Mouse (Mus musculus) left cerebral cortex, adult 9 months (tissue): ENCODE results near the gene D6Ertd527e.
A peak's percentile ranks its signal among the peaks of the same experiment; 100 is the strongest.
"Not testable (repeated sequence)": the region's sequence is repeated elsewhere in the genome, so short reads cannot be mapped to it uniquely, and the experiment has no call there.

Source experiments
- DNase-seq, 2 experiments: peaks; one replicate each; pipeline ENCODE4 v3.0.0; 2022; ENCODE audit warnings: low spot score in 2 of 2

D6Ertd527e gene

DNA sequence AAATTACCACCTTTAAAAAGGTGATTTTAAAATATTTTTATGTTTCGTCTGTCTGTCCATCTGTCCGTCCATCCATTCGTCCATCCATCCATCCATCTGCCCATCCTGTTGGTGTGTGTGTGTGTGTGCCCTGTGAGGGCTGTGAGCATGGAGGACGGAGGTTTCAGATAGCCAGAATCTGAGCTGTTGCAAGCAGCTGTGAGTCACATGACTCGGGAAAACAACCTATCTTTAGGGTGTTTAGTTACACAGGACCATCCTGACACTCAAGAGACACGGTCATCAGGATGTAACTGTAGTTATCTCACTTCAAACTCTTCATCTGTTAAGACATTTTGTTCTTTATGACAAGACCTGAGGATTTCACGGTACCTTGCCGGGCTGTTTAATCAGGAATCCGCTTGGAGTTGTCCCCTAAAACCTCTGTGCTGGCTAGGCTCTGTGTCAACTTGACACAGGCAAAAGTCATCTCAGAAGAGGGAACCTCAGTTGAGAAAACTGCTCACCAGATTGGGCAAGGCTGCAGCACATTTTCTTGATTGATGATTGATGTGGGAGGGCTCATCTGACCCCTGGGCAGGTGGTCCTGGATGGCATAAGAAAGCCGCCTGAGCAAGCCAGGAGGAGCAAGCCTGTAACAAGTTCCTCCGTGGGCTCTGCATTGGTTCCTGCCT lies at the start of gene D6Ertd527e:
TSS of gene D6Ertd527e (plus strand) at position 624 of the 674 bp plus-strand sequence.
- no peak for DNase-seq

DNA sequence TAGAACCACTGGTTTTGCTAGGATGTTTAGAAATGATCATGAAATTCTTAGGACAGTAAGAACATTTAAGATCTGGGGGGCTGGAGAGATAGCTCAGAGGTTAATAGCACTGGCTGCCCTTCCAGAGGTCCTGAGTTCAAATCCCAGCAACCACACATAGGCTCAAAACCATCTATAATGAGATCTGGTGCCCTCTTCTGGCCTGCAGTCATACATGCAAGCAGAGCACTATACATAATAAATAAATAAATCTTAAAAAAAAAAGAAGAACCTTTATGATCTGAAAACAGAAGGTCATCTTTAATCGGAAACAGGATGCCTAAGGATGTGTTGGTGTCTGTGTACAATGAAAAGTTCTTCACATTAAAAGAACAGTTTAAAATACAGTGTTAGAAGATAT lies 44.8 kb upstream of the D6Ertd527e start:
- no peak for DNase-seq

DNA sequence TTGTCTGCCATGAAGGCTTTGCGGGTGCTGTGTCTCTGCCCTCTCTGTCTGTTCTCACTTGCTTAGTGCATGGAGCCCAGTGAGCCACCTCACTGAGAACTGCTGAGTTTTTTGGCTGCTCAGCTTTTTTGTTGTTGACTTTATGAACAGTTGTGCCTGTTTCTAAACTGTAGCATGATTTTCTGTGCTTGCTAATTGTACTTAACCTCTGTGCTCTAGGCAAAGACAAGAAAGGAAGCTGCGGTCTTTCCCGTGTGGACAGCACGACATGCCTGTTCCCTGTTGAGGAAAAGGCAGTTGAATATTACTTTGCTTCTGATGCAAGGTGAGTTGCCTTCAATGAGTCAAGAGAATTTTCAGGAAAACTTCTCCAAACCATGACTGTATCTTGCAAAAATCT lies 41.0 kb upstream of the D6Ertd527e start:
- DNase-seq, result no peak

DNA sequence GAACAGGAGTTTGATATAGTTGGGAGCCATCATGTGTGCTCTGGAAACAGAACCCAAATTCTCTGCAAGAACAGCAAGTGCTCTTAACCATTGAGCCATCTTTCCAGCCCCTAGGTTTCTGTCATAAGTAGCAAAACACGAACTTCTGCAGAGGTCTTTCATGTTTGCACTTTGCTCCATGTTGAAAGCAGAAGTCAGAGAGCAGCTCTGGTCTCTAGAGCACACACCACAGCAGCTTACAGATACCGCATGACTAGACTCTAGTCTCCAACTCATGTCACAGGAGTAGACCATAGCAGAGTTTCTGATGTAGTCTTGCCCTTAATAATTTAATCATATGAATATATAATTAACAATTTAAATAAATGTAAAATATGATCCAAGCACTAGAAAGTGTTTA lies 36.3 kb upstream of the D6Ertd527e start:
- no peak for DNase-seq

DNA sequence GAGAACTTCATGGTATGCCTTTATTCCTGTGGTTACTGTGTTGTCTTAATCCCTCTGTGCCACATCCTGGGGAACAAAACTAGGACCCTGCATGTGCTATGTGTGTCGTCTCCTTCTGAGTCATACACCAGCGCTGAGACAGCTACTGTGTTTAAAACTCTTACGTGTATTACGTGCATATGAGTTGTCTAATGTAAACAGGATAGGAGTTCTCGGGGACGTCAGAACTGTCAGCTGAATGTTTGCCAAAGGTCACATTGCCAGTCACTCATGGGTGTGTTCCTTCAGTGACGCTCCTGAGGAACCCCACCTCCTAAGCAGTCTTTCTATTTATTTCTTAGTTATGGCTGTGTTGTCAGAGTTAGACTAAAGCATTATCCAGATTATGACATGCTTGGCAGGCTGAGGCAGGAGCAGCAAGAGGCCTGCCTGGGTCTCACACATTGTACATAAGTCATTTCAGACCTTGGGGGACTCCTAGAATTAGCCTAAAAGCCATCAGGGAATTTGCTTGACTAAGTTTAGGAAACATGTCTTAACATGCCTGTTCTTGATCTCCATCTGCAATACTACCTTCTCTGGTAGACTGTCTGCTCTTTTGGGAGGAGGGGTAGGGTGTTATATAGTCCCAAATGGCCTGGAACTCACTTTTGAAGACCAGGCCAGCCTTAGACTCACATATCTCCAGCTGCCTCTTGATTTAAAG lies 35.2 kb upstream of the D6Ertd527e start:
- no peak for DNase-seq

DNA sequence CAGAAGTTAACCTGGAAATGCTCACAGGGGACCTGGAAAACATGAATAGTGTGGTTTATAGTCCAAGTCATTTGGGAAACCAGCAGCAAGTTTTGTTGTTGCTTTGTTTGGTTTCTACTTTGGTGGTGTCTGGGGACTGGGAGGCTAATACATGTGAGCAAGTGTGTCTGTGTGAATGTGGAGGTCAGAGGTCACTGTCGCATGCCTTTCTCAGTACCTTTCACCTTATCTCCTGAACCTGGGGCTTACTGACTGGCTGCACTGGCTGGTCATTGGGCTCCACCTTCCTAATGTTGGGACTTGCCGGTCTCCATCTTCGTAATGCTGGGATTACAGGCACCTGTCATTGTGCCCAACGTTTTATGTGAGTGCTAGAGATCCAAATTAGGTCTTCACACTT lies 33.9 kb upstream of the D6Ertd527e start:
- DNase-seq, result no peak

DNA sequence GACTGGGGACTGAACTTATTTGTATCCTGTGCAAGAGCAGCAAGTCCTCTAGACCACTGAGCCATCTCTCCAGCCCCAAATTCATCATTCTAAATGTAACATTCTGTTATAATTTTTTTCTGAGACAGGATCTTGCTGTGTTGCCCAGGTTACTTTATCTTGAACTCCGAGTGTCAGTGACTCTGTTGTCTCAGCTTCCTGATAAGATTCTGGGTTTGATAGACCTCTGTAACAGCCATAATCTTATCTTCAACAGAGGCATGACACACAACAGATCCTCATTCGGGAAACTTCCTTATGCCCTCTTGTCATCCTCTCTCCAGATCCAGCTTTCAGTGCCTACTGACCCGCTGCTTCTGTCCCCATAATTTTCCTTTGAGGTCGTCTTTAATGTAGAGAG lies 31.8 kb upstream of the D6Ertd527e start:
- DNase-seq, result no peak

DNA sequence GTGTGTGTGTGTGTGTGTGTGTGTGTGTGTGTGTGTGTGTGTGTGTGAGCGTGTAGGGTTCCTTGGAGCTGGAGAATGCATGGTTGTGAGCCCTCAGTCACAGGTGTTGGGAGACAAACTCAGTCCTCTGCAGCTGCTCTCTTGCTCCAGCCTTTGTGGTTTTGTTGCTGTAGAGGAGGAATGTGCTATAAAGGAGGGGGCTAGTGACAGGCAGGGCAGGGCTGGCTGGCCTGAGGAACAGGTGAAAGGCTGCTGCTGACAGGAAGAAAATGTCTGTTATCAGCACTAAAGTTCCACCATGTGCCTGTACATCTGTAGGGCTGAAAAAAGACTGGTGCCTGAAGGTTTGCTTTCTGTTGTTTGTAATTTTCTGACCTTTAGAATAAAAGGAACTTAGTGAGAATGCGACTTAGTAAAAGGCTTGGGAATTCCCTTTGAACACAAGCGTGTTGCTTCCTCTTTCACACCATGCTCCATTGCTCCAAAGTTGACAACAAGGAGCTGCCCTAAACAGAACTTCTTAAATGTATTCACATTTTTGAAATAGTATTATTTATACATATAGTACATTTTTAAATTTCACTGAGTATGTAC lies 29.4 kb upstream of the D6Ertd527e start:
- DNase-seq, result no peak

DNA sequence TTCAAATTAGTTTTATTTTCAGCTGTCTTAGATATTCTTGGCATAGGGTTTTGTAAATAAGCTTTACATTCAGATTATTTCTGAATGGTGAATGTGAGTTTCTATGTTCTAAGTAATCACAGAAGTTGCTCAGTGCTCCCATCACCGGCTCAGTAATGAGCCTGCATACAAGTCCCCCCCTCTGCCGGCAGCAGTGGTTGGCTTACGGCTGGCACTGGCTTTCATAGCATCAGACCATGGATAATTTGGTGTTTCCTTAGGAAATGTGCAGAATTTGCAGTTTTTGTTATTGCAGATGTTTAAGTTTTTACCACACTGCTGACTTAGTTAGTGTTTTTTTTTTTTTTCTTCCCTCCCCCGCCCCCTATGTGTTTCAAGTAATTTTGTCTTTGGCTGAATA lies 25.1 kb upstream of the D6Ertd527e start:
- DNase-seq, result no peak

DNA sequence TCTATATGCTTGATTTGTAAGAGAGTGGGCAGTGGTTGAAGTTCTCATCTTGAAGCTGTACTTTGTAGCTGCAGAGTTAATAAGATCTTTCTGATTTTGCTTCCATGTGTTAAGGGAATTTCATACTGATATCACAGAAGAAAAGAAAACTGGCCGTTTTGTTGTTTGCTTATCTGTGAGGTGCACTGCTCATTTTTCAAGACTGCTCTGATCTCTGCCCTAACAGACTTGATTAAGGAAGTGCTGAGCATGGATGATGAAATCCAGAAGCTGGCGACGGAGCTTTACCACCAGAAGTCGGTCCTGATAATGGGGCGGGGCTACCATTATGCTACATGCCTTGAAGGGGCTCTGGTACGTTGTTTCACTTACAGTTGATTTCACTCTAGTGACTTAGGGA lies 19.5 kb upstream of the D6Ertd527e start:
- no peak for DNase-seq

DNA sequence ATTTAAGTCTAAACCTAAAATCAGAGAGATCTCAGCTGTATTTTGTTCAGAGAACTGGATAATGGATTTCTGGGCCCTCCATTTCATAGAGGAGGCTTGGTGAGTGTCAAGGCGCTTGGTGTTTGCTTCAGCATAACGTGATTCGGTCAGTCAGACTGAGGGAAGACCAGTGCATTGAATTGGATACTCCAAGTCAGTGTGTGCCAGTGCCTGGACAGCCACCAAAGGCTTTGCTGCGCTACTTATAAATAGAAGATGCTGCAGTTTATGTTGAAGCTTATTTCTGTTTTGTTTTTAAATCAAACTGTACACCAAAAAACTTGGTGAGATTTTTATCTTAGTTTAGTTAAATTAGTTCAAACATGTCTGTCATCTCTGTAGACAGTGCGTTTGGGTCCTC lies 16.2 kb upstream of the D6Ertd527e start:
- DNase-seq, result no peak

DNA sequence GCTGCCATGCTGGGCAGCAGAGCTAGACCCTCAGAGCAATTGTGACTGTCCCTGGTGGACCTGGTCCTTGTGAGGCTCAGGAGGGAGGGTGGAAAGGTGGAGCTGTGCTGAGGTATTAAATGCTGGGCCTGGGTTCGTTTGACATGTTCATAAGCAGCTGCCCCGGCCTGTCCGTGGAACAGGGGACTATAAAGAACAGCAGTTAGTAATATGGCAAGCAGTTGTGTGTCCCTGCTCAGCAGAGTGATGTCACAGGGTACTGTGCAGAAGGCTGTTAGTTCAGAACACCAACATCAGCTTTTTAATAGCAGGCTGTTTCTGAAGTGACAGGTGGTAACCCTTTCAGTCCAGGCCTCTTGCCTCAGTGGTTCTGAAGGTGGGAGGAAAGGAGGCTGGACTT lies 13.7 kb upstream of the D6Ertd527e start:
- DNase-seq, result no peak

DNA sequence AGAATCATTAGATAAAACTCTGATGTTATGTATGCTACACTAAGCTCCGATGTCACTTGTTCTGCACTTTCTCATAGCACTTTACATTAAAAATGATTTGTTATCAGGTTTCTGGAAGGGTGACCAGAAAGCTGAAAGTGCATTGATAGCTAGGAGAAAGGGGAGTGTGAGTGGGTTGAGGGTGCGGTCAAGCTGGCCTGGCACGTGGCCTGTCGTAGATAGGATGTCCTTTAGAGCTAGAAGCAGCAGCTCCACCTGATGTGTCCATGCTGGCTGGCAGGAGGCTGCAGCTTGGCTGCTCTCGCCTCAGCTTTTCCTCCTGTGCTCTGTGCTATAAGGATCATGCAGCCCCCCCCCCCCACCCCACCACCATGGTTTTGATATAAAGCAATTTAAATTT lies 12.1 kb upstream of the D6Ertd527e start:
- no peak for DNase-seq

DNA sequence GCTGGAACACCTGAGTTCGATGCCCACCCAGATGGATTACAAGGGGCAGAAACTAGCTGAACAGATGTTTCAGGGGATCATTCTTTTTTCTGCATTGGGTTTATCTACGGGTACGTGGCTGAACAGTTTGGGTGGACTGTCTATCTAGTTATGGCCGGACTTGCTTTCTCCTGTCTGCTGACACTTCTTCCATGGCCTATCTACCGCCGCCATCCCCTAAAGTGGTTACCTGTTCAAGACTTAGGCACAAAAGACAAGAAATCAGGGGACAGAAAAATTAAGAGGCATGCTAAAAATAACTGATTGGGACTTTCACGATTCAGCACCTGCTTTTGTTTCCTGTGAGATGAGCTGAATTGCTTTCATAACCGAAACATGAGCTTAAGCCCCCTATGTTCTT lies 10.9 kb upstream of the D6Ertd527e start:
- DNase-seq, result not testable (repeated sequence)

DNA sequence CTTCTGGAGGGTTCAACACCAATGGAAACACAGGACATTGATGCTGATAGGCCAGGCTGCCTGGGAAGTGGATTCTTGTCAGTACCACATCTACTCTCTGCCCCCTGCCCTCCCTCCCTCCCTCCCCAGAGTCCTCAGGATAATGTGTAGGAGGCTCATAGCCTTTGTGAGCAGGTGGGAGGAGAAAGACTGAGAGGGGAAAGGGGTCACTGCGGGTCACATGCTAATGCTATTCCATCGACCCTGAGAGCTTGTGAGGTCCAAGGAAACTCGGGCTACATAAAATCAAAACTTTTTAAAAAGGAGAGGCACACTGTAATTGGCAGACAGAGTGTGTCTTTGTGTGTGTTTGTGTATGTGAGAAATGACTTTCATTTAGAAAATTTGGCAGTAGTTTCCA lies 5.3 kb upstream of the D6Ertd527e start:
- DNase-seq, result no peak

DNA sequence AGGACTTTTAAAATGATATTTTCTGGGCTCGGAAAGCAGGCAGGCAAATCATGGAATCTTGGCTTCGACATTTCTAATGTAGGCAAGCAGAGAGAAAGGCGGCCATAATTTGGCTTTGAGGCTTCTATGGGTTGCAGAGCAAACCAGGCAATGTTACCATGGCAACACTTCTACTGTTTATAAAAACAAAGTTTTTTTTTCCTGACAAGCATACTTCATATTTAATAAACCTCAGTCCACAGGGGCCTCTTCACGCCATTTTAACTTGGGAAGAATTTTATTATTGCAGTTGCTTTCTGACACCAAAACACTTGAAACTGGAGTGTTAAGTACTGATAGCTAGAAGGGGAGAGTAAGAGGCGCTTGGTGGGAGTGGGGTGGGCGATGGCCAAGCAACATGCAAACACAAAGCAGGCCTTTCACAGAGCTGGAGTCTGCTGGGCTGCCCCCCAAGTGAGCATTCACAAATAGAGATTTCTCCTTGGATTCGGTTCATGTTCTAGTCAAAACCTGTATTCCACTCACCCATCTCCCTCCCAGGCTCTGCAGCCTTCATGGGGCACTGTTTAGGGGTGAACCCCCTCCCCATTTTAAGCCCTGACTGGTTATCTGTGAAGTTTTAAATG lies 4.8 kb upstream of the D6Ertd527e start:
- DNase-seq, result no peak

DNA sequence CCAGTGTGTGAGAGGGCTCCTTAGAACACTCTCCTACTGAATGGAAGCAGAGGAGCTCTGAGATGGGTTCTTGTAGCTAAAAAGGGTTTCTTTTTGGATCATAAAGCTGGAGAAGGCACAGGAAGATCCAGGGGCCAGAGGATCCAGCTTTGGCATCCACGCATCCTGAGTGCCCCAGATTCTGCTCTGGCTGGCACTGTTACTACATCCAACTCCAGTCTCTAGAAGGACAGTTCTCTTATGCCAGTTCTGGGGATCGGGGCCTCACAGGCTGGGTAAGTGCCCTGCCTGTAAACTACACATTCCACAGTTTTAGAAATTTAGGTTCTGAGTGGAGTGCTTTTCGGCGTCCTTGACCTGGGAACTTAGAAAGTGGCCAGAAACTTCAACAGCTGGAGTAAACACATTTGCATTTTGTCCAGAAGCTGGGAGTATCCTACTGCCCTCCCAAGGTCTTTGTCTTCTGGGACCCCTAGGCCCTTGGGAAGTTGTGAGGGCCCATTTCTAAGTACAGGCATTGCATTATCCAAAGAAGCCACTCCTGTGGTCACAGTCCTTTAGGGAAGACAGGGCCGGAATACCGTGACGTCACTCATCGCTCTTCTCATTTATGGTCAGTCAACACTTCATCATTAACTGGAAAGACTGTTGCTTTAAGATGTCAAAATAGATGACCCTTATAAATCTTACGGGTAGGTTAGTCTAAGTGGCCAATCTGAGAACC lies 4.1 kb upstream of the D6Ertd527e start:
- no peak for DNase-seq

DNA sequence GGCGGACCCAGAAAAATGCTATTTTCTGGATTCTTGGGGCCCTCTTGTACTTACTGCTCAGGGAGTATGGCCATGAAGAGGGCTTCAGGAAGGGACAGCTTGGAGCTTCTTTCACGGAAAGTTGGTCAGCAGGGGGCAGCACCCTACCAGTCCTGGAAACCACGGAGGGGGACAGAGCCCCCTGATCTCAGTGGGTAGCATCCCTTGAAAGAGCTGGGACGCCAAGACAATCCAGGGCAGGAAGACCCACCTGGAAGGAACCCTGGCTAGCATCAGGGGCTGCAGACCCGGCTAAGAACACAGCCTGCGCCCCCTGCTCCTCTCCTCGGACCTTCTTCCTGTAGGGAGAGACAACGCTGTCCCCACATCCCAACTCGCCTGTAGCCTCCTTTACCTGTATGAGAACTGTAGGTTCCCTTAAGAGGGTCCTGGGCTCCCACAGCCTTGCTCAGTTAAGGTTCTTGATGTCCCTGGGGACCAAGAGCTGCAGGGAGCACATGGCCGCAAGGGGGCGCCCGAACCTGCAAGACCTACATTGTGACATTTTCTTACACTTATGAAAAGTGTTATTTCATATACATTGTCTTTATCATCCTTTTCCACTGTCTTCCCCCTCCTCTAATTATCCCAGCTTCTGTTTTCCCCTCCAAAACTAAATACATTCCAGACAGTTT lies 3.1 kb upstream of the D6Ertd527e start:
- peak; percentile 46 to 94 for DNase-seq

DNA sequence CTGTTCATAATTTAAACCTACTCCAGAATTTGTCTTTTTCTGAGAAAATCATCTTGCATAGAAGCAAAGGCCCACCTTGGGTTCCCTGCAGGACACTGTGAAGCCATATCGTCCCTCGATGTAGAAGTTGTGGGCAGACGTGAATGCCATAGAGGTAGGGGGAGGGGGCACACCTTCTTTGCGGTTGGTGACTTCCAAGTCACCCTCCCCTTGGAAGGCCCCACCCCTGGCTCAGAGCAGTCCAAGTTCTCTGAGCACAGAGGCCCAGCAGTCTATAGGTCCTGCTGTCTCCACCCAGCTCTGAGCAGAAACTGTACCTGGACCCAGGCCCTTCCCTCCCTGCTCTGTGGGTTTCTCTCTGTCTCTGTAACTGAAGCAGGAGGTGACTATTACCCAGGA lies 2.6 kb upstream of the D6Ertd527e start:
- peak in 1 of 2 experiments; percentile 15 for DNase-seq

DNA sequence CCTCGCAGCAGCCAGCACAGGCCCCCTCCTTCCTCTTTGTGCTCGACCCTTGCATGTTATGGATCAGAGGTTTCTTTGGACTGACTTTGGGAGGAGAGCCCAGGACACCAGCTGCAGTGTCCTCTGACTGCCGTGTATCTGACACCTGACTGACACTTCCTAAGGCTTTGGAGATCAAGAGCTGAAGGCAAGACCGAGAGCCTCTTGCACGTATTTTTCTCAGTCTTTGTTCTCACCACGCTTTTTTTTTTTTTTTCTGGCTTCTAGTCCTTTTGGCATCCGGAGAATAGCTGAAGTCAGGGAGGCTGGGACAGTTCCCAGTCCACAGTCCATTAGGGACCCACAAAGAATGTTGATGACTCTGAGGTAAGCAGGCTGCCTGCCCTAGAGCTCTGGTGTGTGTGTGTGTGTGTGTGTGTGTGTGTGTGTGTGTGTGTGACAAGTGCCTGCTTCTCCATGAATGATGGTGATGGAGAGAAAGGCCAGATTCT lies 2.1 kb upstream of the D6Ertd527e start:
- DNase-seq, result no peak

DNA sequence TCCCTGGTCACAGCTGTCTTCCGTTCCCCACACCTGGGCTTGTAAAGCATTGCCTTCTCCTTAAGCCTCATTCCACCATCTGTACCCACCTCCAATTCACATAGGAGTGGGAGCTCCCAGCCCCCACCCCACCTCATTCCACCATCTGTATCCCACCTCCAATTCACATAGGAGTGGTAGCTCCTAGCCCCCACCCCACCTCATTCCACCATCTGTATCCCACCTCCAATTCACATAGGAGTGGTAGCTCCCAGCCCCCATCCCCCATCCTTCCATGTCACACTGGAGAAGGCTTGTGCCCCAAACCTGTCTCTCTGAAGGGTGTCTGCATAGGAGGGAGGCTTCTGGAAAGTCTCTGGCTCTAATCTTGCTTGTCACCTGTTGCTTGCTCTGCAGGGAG lies 1.2 kb upstream of the D6Ertd527e start:
- DNase-seq, result no peak
